Mouse (Mus musculus) kidney, adult 2 months (tissue): ENCODE measurements around the gene Blm. TPM values are rescaled to one million over a fixed set of nuclear protein-coding genes. Genes with fewer than 3 reads are reported as not detected.
A peak's percentile ranks its signal among the peaks of the same experiment; 100 is the strongest.

Experiments
- DNase-seq: peaks from one replicate; pipeline ENCODE4 v3.0.0; 2021
- H3K27ac ChIP-seq: fragments of 200-500 bp; 2 replicates; pipeline ENCODE4 v1.5.1; 2012; ENCODE audit warnings: low read depth, low read length, control low read depth, inconsistent platforms; ENCODE audit not compliant: insufficient read depth
- H3K27me3 ChIP-seq: fragments of 200-500 bp; replicated peaks from 2 replicates; pipeline ENCODE4 v1.6.1; 2012; ENCODE audit warnings: mild to moderate bottlenecking, moderate library complexity, low read length, inconsistent platforms; ENCODE audit not compliant: control insufficient read depth, insufficient read depth
- H3K36me3 ChIP-seq: fragments of 200-500 bp; 2 replicates; pipeline ENCODE4 v1.6.1; 2012; ENCODE audit warnings: mild to moderate bottlenecking, moderate library complexity, low read length, inconsistent platforms; ENCODE audit not compliant: control insufficient read depth, insufficient read depth
- H3K4me1 ChIP-seq: fragments of 200-500 bp; 2 replicates; pipeline ENCODE4 v1.6.1; 2011; ENCODE audit warnings: low read length; ENCODE audit not compliant: control insufficient read depth, insufficient read depth
- H3K4me3 ChIP-seq: fragments of 200-500 bp; 2 replicates; pipeline ENCODE4 v1.5.1; 2011; ENCODE audit warnings: mild to moderate bottlenecking, low read depth, low read length, control low read depth; ENCODE audit not compliant: insufficient read depth
- CTCF ChIP-seq: fragments of 200-500 bp; conservative IDR thresholded peaks from 2 replicates; pipeline ENCODE4 v1.5.1; 2011; ENCODE audit warnings: low read depth, mild to moderate bottlenecking, control low read depth, low read length, moderate library complexity, mixed read lengths; ENCODE audit not compliant: insufficient read depth, insufficient read length
- POLR2A ChIP-seq: fragments of 200-500 bp; IDR thresholded peaks from one replicate; pipeline ENCODE4 v1.6.1; 2011; ENCODE audit warnings: low read depth, low read length, control low read depth
- WGBS: fragments of 180-500 bp; shearing (Covaris S2); methylation state at CpG from one replicate; pipeline ENCODE4 v1.1.7; 2018; 5-methylcytosine and 5-hydroxymethylcytosine counted together
- polyA plus RNA-seq: library from polyadenylated mRNA; depleted of rRNA; stranded (reverse); fragments of >200 nt; gene quantifications from 2 replicates; pipeline ENCODE4 v1.2.3, GENCODE M21; 2012

Blm gene
- polyA plus RNA-seq, 1 experiment, result 0.58 TPM

GRCm38 (mm10) chr7:80501006-80501405 is 33.9 kb downstream of the Blm start:
- 95% methylated on average over 7 of the region's 7 CpGs for WGBS
- Histone ChIP-seq H3K4me3 (no peak overlapping the region), H3K36me3 (no peaks in the 10 kb centered on the region), H3K27me3 (no peaks in the 10 kb centered on the region), H3K27ac (no peak overlapping the region), H3K4me1 (peaks cover 3% of the 10 kb centered on the region; the same call in 1 of the 2 replicates)
- DNase-seq, result no peak
- TF ChIP-seq POLR2A, result no peak
- no peak for TF ChIP-seq CTCF

- DNase-seq, result no peak
- no peak overlapping the region for H3K4me3 ChIP-seq
- no peaks in the 10 kb centered on the region for H3K27me3 ChIP-seq
- no peak for TF ChIP-seq CTCF
- peaks cover 3% of the 10 kb centered on the region; the same call in 1 of the 2 replicates for H3K4me1 ChIP-seq
- no peak overlapping the region for H3K27ac ChIP-seq
- no peaks in the 10 kb centered on the region for H3K36me3 ChIP-seq
These were observed 34.8 kb downstream of the Blm start for GRCm38 (mm10) chr7:80500099-80500498.

DNA sequence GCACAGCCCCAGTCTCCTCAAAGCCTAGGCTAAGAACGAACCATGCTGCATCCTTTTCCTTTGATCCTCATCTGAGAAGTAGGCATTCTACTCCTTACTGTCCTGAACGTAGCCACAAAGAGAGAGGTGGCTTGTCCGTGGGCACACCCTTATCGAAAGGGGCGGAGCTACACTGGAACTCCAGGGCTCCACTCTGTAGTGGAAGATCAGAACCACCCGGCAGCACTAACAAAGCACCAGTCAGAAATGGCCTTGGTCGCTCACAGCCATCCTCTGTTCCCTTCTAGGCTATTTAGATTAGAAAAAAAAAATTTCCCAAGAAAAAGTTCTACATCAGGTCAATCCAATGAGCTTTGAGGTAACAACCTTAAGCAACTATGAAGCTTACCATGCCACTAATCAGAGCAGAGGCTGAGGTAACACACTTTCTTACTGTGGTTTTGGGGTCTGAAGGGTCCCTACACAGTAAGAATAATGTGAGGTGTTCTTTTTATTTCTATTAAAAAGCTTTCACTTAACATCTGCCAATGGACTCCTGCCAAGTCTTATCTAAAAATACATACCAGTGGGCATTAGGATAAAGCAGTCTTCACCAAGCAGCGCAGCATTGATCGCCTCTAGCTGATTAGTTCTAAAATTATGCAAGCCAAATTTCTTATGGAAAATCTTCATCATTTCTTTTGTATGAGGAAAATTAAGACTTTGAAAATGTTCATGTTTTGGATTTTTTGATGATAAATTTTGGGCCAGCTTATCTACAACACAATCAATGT is 35.5 kb downstream of the Blm start:
- H3K4me3 ChIP-seq, result no peak overlapping the region
- no peak for TF ChIP-seq POLR2A
- TF ChIP-seq CTCF, result no peak
- no peak for DNase-seq

DNA sequence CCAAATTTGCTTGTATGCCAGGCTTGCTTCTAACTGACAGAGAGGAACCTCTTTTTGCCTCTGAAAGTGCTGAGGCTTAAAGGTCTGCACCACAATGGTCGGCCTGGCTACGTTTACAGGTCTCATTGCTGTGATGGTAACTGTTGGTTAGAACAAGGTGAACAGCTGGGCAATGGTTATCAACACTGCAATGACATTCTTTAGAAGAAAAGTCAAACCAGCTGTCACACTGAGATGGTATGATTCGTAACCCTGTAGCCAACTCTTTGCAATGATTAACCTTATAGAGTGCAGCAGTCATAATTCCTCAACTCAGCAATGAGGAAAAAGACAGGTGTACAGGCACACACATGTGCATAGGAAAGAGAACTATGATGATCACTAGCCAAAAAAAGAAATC is 38.3 kb downstream of the Blm start:
- Histone ChIP-seq H3K36me3 (no peaks in the 10 kb centered on the region), H3K4me1 (peaks cover 3% of the 10 kb centered on the region; the same call in 1 of the 2 replicates), H3K4me3 (no peak overlapping the region), H3K27me3 (no peaks in the 10 kb centered on the region), H3K27ac (no peak overlapping the region)
- 52% methylated on average over 3 of the region's 3 CpGs for WGBS
- TF ChIP-seq POLR2A, result no peak
- TF ChIP-seq CTCF, result no peak
- DNase-seq, result peak; percentile 2

More for the DNA sequence above, 35.5 kb downstream of the Blm start:
- H3K27me3 ChIP-seq, result no peaks in the 10 kb centered on the region
- peaks cover 3% of the 10 kb centered on the region; the same call in 1 of the 2 replicates for H3K4me1 ChIP-seq
- no peaks in the 10 kb centered on the region for H3K36me3 ChIP-seq
- H3K27ac ChIP-seq, result no peak overlapping the region
- WGBS, result 86% methylated on average over 9 of the region's 9 CpGs

GRCm38 (mm10) chr7:80495210-80495609 is 39.7 kb downstream of the Blm start:
- H3K4me1 ChIP-seq, result peaks cover 3% of the 10 kb centered on the region; the same call in 1 of the 2 replicates
- no peak for TF ChIP-seq POLR2A
- no peak for TF ChIP-seq CTCF
- H3K27ac ChIP-seq, result no peak overlapping the region
- 77% methylated on average over 6 of the region's 6 CpGs for WGBS
- no peak for DNase-seq
- no peaks in the 10 kb centered on the region for H3K27me3 ChIP-seq
- H3K4me3 ChIP-seq, result no peak overlapping the region
- H3K36me3 ChIP-seq, result no peaks in the 10 kb centered on the region

DNA sequence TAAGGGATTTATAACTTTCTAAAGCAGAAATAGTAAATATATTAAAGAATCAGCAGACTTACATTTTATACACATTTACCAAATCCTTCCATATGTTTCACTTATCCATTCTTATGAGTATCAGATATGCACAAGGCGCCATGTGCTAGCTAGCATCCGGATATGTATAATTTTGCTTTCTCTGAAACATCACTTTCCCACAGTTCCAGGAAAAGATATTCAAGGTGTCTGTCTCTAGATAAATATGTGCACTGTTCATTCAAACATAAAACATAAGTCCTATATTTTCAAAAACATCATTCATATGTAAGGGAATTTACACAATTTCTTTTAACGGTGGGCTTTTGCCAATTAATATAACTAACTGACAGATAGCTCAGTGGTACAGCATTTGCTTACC is 42.9 kb downstream of the Blm start:
- 96% methylated on average over 3 of the region's 3 CpGs for WGBS
- Histone ChIP-seq H3K27ac (no peak overlapping the region), H3K4me1 (peaks cover 3% of the 10 kb centered on the region; the same call in 1 of the 2 replicates), H3K36me3 (no peaks in the 10 kb centered on the region), H3K4me3 (no peak overlapping the region), H3K27me3 (no peaks in the 10 kb centered on the region)
- TF ChIP-seq CTCF (no peak), POLR2A (no peak)
- DNase-seq, result no peak

DNA sequence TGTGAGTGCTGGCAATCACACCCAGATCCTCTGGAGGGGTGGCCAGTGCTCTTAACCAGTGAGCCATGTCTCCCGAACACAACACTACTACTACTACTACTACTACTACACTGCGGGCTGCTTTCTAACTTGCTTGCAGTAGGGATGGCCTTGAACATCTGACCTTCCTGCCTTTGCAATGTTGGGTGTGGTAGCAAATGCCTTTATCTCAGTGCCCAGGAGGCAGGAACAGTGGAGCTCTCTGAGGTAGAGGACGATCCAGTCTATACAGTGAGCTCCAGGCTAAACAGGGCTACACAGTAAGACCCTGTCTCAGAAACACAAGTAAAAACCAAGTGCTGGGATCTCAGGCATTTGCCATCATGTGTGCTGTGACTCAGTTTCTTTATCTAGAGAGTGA is 43.8 kb downstream of the Blm start:
- no peaks in the 10 kb centered on the region for H3K27me3 ChIP-seq
- 90% methylated on average over 3 of the region's 3 CpGs for WGBS
- no peaks in the 10 kb centered on the region for H3K4me1 ChIP-seq
- H3K4me3 ChIP-seq, result no peak overlapping the region
- no peak for TF ChIP-seq CTCF
- TF ChIP-seq POLR2A, result no peak
- no peaks in the 10 kb centered on the region for H3K36me3 ChIP-seq
- H3K27ac ChIP-seq, result no peak overlapping the region
- DNase-seq, result no peak

DNA sequence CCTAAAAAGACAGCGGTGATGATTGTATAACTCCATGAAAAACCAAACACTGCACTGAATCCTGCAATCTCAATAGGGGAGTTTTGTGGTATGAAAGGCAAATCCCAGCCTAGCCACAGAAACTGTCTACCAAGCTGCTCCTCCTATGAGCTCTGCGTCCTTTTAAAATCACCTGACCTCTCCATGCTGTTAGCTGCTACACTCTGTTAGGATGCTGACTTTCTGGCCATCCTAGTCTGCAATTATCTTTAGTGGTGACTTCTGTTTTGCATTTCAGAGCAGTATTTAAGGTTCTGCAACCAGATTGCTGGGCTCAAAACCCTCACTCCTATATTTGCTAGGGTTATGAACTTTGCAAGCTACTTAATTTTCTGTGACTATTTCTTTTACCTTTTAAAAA is 44.6 kb downstream of the Blm start:
- no peaks in the 10 kb centered on the region for H3K27me3 ChIP-seq
- TF ChIP-seq CTCF (no peak), POLR2A (no peak)
- H3K4me1 ChIP-seq, result no peaks in the 10 kb centered on the region
- no peak overlapping the region for H3K4me3 ChIP-seq
- no peak overlapping the region for H3K27ac ChIP-seq
- H3K36me3 ChIP-seq, result no peaks in the 10 kb centered on the region
- DNase-seq, result no peak
- 95% methylated on average over 2 of the region's 2 CpGs for WGBS
